Mouse (Mus musculus) inflammation-experienced regulatory T-cells (primary cell): ENCODE data around the gene Gm5286. TPM values are rescaled to one million over a fixed set of nuclear protein-coding genes. Genes with fewer than 3 reads are reported as not detected.

Experiments
- polyA plus RNA-seq, 2 experiments: library from polyadenylated mRNA; unstranded; fragments of 100-300 nt; shearing (Covaris generic); gene quantifications; one replicate each; pipeline ENCODE4 v1.2.1; 2017

The Gm5286 gene
- not detected for polyA plus RNA-seq

DNA sequence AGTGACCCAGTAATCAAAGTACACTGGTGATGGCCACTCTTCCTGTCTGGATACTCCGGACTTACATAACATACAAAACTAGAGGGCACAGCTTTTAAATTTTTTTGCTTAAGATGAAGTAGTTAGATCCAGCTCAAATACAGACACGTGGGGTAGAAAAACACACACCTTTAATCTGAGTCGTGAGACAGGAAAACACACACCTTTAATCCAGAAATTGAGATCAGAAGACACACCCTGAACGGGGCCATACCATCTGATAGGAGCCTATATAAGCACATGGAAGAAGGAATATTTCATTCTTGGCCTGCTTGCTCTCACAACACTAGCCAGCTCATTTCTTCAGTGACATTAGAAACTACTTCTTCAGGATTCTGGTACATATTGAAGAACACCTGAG, at the start of gene Gm5286:
TSS of gene Gm5286 (plus strand) at position 301 of the 400 bp plus-strand sequence.

DNA sequence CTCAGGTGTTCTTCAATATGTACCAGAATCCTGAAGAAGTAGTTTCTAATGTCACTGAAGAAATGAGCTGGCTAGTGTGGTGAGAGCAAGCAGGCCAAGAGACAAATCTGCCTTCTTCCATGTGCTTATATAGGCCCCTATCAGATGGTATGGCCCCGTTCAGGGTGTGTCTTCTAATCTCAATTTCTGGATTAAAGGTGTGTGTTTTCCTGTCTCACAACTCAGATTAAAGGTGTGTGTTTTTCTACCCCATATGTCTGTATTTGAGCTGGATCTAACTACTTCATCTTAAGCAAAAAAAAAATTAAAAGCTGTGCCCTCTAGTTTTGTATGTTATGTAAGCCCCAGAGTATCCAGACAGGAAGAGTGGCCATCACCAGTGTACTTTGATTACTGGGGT, 18.4 kb upstream of the Gm5286 start, which contains the start of gene Gm10696:
TSS of gene Gm10696 (minus strand) at position 101 of the 400 bp plus-strand sequence.

Other genes with a start within 250 kb of the Gm5286 start
- gene Tdpoz5, start 235.4 kb upstream of the Gm5286 start, polyA plus RNA-seq: under 1 TPM in 1 of 2 experiments, not detected in 1; 0.50 TPM
- under 1 TPM in 1 of 2 experiments, not detected in 1; 0.39 TPM for gene Gm9125, start 141.8 kb upstream of the Gm5286 start, polyA plus RNA-seq
- under 1 TPM in 1 of 2 experiments, not detected in 1; 0.50 TPM for gene Gm10697, start 124.1 kb upstream of the Gm5286 start, polyA plus RNA-seq
- under 1 TPM in 1 of 2 experiments, not detected in 1; 0.75 TPM for gene Gm10696, start 18.5 kb upstream of the Gm5286 start, polyA plus RNA-seq
- not detected for gene Gm4778, start 67.3 kb downstream of the Gm5286 start, polyA plus RNA-seq
- 1 to 10 TPM; 7.5 to 8.9 TPM for gene Them4, start 113.4 kb downstream of the Gm5286 start, polyA plus RNA-seq
- not detected for gene Them5, start 145.4 kb downstream of the Gm5286 start, polyA plus RNA-seq
- gene C2cd4d, start 165.7 kb downstream of the Gm5286 start, polyA plus RNA-seq: not detected
- gene Rorc, start 176.1 kb downstream of the Gm5286 start, polyA plus RNA-seq: 1 to 10 TPM; 1.8 to 4.6 TPM
- under 1 TPM; 0.40 to 0.45 TPM for gene Lingo4, start 201.8 kb downstream of the Gm5286 start, polyA plus RNA-seq
- 1 to 10 TPM; 5.4 to 9.4 TPM for gene Tdrkh, start 216.6 kb downstream of the Gm5286 start, polyA plus RNA-seq
- 10 to 100 TPM; 58.1 to 61.6 TPM for gene Mrpl9, start 246.6 kb downstream of the Gm5286 start, polyA plus RNA-seq
- 1 to 10 TPM; 1.6 to 6.3 TPM for gene Oaz3, start 247.2 kb downstream of the Gm5286 start, polyA plus RNA-seq